Comparison of ENCODE assay signal across 8 mouse cellular contexts in genomic region chr17:23192453-23193379, GRCm38 (mm10). TPM values are rescaled to one million over a fixed set of nuclear protein-coding genes. Genes with fewer than 3 reads are reported as not detected.
A peak's percentile ranks its signal among the peaks of the same experiment; 100 is the strongest.
DNase-seq lines count a peak whose midpoint lies in the region; ATAC-seq and TF ChIP-seq lines count a peak whose summit lies in the region.

TSS of gene Zfp40 (minus strand) at chr17:23193252.

- H3K79me2 ChIP-seq in CH12.LX (replicated peaks; ENCODE audit: control insufficient read depth, extremely low read depth, insufficient read depth, poor library complexity, severe bottlenecking) = 0 out of 2 replicates have a peak, but pooled peaks cover 2% of the 10 kb centered on the region

- dilution Hi-C loops in CH12.LX (cut with MboI; ENCODE audit: extremely low pct_ligation_motif_present, extremely low pct_unique_long_range_greater_than_20kb, low sequenced_read_pairs) = no loop called here

- H3K4me2 ChIP-seq in CH12.LX (ENCODE audit: insufficient read depth, low read depth, poor library complexity, severe bottlenecking) = peak within 1 kb of the TSS; percentile 96
- H3K4me2 ChIP-seq in forebrain, embryonic 11.5 days (ENCODE audit: low read depth, low read length, severe bottlenecking) = peak within 1 kb of the TSS; percentile 67
- H3K4me2 ChIP-seq in heart, embryonic 16.5 days (ENCODE audit: low read depth, low read length) = peak within 1 kb of the TSS; percentile 78
- H3K4me2 ChIP-seq in liver, embryonic 15.5 days = peak within 1 kb of the TSS; percentile 76
- H3K4me2 ChIP-seq in neural tube, embryonic 12.5 days (replicated peaks) = peak within 1 kb of the TSS; percentile 67

- H3K4me3 ChIP-seq in CH12.LX (replicated peaks in 1 of 3; ENCODE audit: low read depth in 2 of 3, low read length in 2 of 3, poor library complexity in 1 of 3) = peak within 1 kb of the TSS; percentile 72 to 96 (median 87)
- H3K4me3 ChIP-seq in forebrain, embryonic 11.5 days (ENCODE audit: low read depth, low read length) = peak within 1 kb of the TSS; percentile 66
- H3K4me3 ChIP-seq in heart, embryonic 16.5 days (ENCODE audit: low read length) = peak within 1 kb of the TSS; percentile 66
- H3K4me3 ChIP-seq in liver, embryonic 15.5 days (replicated peaks) = peak within 1 kb of the TSS; percentile 68
- peak within 1 kb of the TSS; percentile 65 for H3K4me3 ChIP-seq in neural tube, embryonic 12.5 days

- WGBS in forebrain, embryonic 11.5 days = 5% methylated on average over 27 of the region's 27 CpGs
- WGBS in heart, embryonic 16.5 days = 3% methylated on average over 27 of the region's 27 CpGs
- WGBS in liver, embryonic 15.5 days (ENCODE audit: insufficient replicate concordance) = 3% methylated on average over 27 of the region's 27 CpGs
- WGBS in neural tube, embryonic 12.5 days = 6% methylated on average over 27 of the region's 27 CpGs

- no peak for TF ChIP-seq CTCF in CH12.LX (conservative IDR thresholded peaks at IDR 0.05 in 1 of 2, IDR thresholded peaks at IDR 0.05 in 1 of 2; ENCODE audit: low read depth in 2 of 2, low read length in 2 of 2)

- peak; percentile 69 for TF ChIP-seq POLR2A in CH12.LX (IDR thresholded peaks at IDR 0.05; ENCODE audit: low read depth, low read length)

- in situ Hi-C loops in CH12.LX (cut with MboI; ENCODE audit: low pct_ligation_motif_present, low pct_unique_long_range_greater_than_20kb, low sequenced_read_pairs) = loop anchor here (25.0 kb wide), 1 partner anchor 330 kb away; the partner anchor contains the start of gene Zfp945

- DNase-seq in CH12.LX (ENCODE audit: extremely low read depth) = peak; percentile 91
- DNase-seq in c-Kit-positive CD71-positive TER-119-negative erythroid progenitor cells, embryonic 14.5 days (ENCODE audit: low read depth) = peak; percentile 86
- peak; percentile 90 for DNase-seq in forebrain, embryonic 11.5 days (ENCODE audit: low spot score)
- peak; percentile 96 to 97 for DNase-seq in kidney, postnatal 36 days
- peak; percentile 85 for DNase-seq in telencephalon, adult 2 months (ENCODE audit: low read depth, low spot score)

- no peak for TF ChIP-seq RAD21 in CH12.LX (IDR thresholded peaks at IDR 0.05; ENCODE audit: low read depth, low read length)

- H3K9ac ChIP-seq in CH12.LX (ENCODE audit: insufficient read depth, low read depth) = peak within 1 kb of the TSS; percentile 97
- H3K9ac ChIP-seq in forebrain, embryonic 11.5 days (ENCODE audit: low read length) = peak within 1 kb of the TSS; percentile 82
- peak within 1 kb of the TSS; percentile 80 for H3K9ac ChIP-seq in heart, embryonic 16.5 days (ENCODE audit: low read length)
- H3K9ac ChIP-seq in liver, embryonic 15.5 days = peak within 1 kb of the TSS; percentile 50
- H3K9ac ChIP-seq in neural tube, embryonic 12.5 days = peak within 1 kb of the TSS; percentile 78

- peaks cover 2 to 6% of the 10 kb centered on the region in 2 experiments for H3K36me3 ChIP-seq in CH12.LX (replicated peaks in 1 of 2; ENCODE audit: control insufficient read depth in 1 of 2, insufficient read depth in 1 of 2, low read length in 1 of 2)
- H3K36me3 ChIP-seq in forebrain, embryonic 11.5 days (ENCODE audit: control insufficient read depth, insufficient read depth, low read length) = no peaks in the 10 kb centered on the region; the same call in 1 of the 2 replicates
- H3K36me3 ChIP-seq in heart, embryonic 16.5 days (ENCODE audit: control insufficient read depth, insufficient read depth) = peaks cover 4% of the 10 kb centered on the region; the same call in 1 of the 2 replicates
- H3K36me3 ChIP-seq in liver, embryonic 15.5 days (replicated peaks) = no peaks in the 10 kb centered on the region
- H3K36me3 ChIP-seq in neural tube, embryonic 12.5 days = peaks cover 6% of the 10 kb centered on the region; the same call in 1 of the 2 replicates

- TF ChIP-seq EP300 in CH12.LX (IDR thresholded peaks at IDR 0.05; ENCODE audit: low read length) = no peak

- H3K27me3 ChIP-seq in CH12.LX (replicated peaks) = no peaks in the 10 kb centered on the region
- H3K27me3 ChIP-seq in forebrain, embryonic 11.5 days (ENCODE audit: control insufficient read depth, insufficient read depth, low read length) = no peaks in the 10 kb centered on the region
- no peaks in the 10 kb centered on the region for H3K27me3 ChIP-seq in heart, embryonic 16.5 days (ENCODE audit: control insufficient read depth, insufficient read depth, low read length)
- no peaks in the 10 kb centered on the region for H3K27me3 ChIP-seq in liver, embryonic 15.5 days
- H3K27me3 ChIP-seq in neural tube, embryonic 12.5 days (replicated peaks) = no peaks in the 10 kb centered on the region

- H3K4me1 ChIP-seq in CH12.LX (ENCODE audit: control insufficient read depth in 1 of 2, insufficient read depth in 2 of 2) = peaks cover 0 to 14% of the 10 kb centered on the region in 2 experiments; a peak in 2 of 4 replicates
- peaks cover 5% of the 10 kb centered on the region; the same call in 1 of the 2 replicates for H3K4me1 ChIP-seq in forebrain, embryonic 11.5 days (replicated peaks; ENCODE audit: control insufficient read depth, insufficient read depth, low read length)
- H3K4me1 ChIP-seq in heart, embryonic 16.5 days (ENCODE audit: control insufficient read depth, insufficient read depth, low read length) = peaks cover 3% of the 10 kb centered on the region
- peaks cover 13% of the 10 kb centered on the region for H3K4me1 ChIP-seq in liver, embryonic 15.5 days (replicated peaks)
- H3K4me1 ChIP-seq in neural tube, embryonic 12.5 days = peaks cover 5% of the 10 kb centered on the region; the same call in 1 of the 2 replicates

- H3K27ac ChIP-seq in CH12.LX (ENCODE audit: insufficient read depth, low read depth) = no peak within 1 kb of the TSS
- H3K27ac ChIP-seq in forebrain, embryonic 11.5 days (ENCODE audit: low read depth, low read length) = peak within 1 kb of the TSS; percentile 59; the same call in 1 of the 2 replicates
- peak within 1 kb of the TSS; percentile 79 for H3K27ac ChIP-seq in heart, embryonic 16.5 days (ENCODE audit: low read length)
- H3K27ac ChIP-seq in liver, embryonic 15.5 days (replicated peaks) = 0 out of 2 replicates have a peak within 1 kb of the TSS, but pooled peaks have one; percentile 35
- no peak within 1 kb of the TSS for H3K27ac ChIP-seq in neural tube, embryonic 12.5 days

- peak; percentile 100 for ATAC-seq in forebrain, embryonic 11.5 days (replicated peaks; ENCODE audit: low FRiP score)
- peak; percentile 100 for ATAC-seq in heart, embryonic 16.5 days (replicated peaks; ENCODE audit: extremely low read depth, insufficient read depth, low FRiP score)
- peak; percentile 98 for ATAC-seq in liver, embryonic 15.5 days (ENCODE audit: insufficient read depth)
- peak; percentile 100 for ATAC-seq in neural tube, embryonic 12.5 days (ENCODE audit: low FRiP score, low read depth)

- no peaks in the 10 kb centered on the region for H3K9me3 ChIP-seq in CH12.LX (replicated peaks; ENCODE audit: low read length)
- H3K9me3 ChIP-seq in forebrain, embryonic 11.5 days (ENCODE audit: control insufficient read depth, low read length) = no peaks in the 10 kb centered on the region
- no peaks in the 10 kb centered on the region for H3K9me3 ChIP-seq in heart, embryonic 16.5 days (replicated peaks; ENCODE audit: control insufficient read depth, low read length)
- H3K9me3 ChIP-seq in liver, embryonic 15.5 days (replicated peaks) = no peaks in the 10 kb centered on the region
- H3K9me3 ChIP-seq in neural tube, embryonic 12.5 days = no peaks in the 10 kb centered on the region

TF ChIP-seq in CH12.LX, 34 proteins besides CTCF, POLR2A, EP300 and RAD21:
- TF ChIP-seq MXI1 (IDR thresholded peaks at IDR 0.05; ENCODE audit: low read depth, low read length) = peak; percentile 19
- no peak; the same call in 1 of the 2 replicates for TF ChIP-seq IRF4 (IDR thresholded peaks at IDR 0.05; ENCODE audit: low read depth, low read length)
- peak; percentile 76 for TF ChIP-seq ELF1 (IDR thresholded peaks at IDR 0.05; ENCODE audit: low read depth, low read length)
- TF ChIP-seq CHD2 (IDR thresholded peaks at IDR 0.05; ENCODE audit: low read length) = peak; percentile 51
- 0 out of 2 replicates have a peak, but pooled peaks have one; percentile 16 for TF ChIP-seq KAT2A (IDR thresholded peaks at IDR 0.05; ENCODE audit: insufficient replicate concordance, low read length)
- TF ChIP-seq ZC3H11A (IDR thresholded peaks at IDR 0.05; ENCODE audit: low read depth, low read length) = no peak
- TF ChIP-seq TCF12 (IDR thresholded peaks at IDR 0.05; ENCODE audit: low read depth, low read length) = peak; percentile 53; the same call in 1 of the 2 replicates
- peak; percentile 97 for TF ChIP-seq ZNF384 (IDR thresholded peaks at IDR 0.05; ENCODE audit: low read depth, low read length)
- TF ChIP-seq TBP (conservative IDR thresholded peaks at IDR 0.05; ENCODE audit: low read depth, low read length) = peak; percentile 51; the same call in 1 of the 2 replicates
- 0 out of 2 replicates have a peak, but pooled peaks have one; percentile 2 for TF ChIP-seq SIN3A (IDR thresholded peaks at IDR 0.05; ENCODE audit: low read length)
- peak; percentile 50; the same call in 1 of the 2 replicates for TF ChIP-seq NELFE (IDR thresholded peaks at IDR 0.05; ENCODE audit: low read depth, low read length)
- no peak for TF ChIP-seq MYC (IDR thresholded peaks at IDR 0.05; ENCODE audit: low read depth, low read length)
- TF ChIP-seq USF2 (conservative IDR thresholded peaks at IDR 0.05; ENCODE audit: low read depth, low read length) = no peak
- TF ChIP-seq MAZ (IDR thresholded peaks at IDR 0.05; ENCODE audit: low read depth, low read length) = 0 out of 2 replicates have a peak, but pooled peaks have one; percentile 18
- peak; percentile 39; the same call in 1 of the 2 replicates for TF ChIP-seq ZMIZ1 (IDR thresholded peaks at IDR 0.05; ENCODE audit: low read depth, low read length)
- TF ChIP-seq ETS1 (conservative IDR thresholded peaks at IDR 0.05; ENCODE audit: low read depth, low read length) = no peak
- peak; percentile 69 for TF ChIP-seq HCFC1 (IDR thresholded peaks at IDR 0.05; ENCODE audit: low read depth, low read length)

RNA-seq across cellular contexts. Expression of gene Zfp40, which starts in this region (rescaled TPM):
- total RNA-seq in CH12.LX (2012; rRNA removed) (3.3 and 4.7 TPM in 2 replicates), CH12.LX (2014; rRNA removed) (7.0 and 8.3 TPM in 2 replicates)
- 4.2 and 4.4 TPM in 2 replicates for polyA plus RNA-seq in CH12.LX (2012; ENCODE audit: insufficient read length, low read depth)
- polyA plus RNA-seq in forebrain, embryonic 11.5 days (2014; fragmentation: Nextera tagmentation; extraction: Ambion mirVana) = 18.3 and 18.9 TPM in 2 replicates
- polyA plus RNA-seq in heart, embryonic 16.5 days (2015; fragmentation: Nextera tagmentation; extraction: Ambion mirVana) = 8.5 and 9.6 TPM in 2 replicates
- 1.0 and 1.2 TPM in 2 replicates for polyA plus RNA-seq in liver, embryonic 15.5 days (2015; fragmentation: Nextera tagmentation; extraction: Ambion mirVana)
- polyA plus RNA-seq in neural tube, embryonic 12.5 days (2016; fragmentation: Nextera tagmentation; extraction: Ambion mirVana) = 16.2 and 21.2 TPM in 2 replicates

Comparison
In these comparisons a context has a peak if more than half of its experiments do, and no peak if none do; other contexts are left out.
1. H3K27ac ChIP-seq: peak in forebrain, embryonic 11.5 days (single experiment), heart, embryonic 16.5 days (single experiment) and liver, embryonic 15.5 days (single experiment); none in CH12.LX (single experiment) and neural tube, embryonic 12.5 days (single experiment).
2. Peak in every context shown above with its lines, with median percentiles within 50 percentile points of each other: DNase-seq, H3K4me2 ChIP-seq, H3K4me3 ChIP-seq, H3K9ac ChIP-seq and ATAC-seq.